Mouse (Mus musculus) activated CD4-positive, CD25-positive, alpha-beta regulatory T cell (primary cell): ENCODE data around the gene Stx2. TPM values are rescaled to one million over a fixed set of nuclear protein-coding genes. Genes with fewer than 3 reads are reported as not detected.

ENCODE experiments used
- polyA plus RNA-seq, 2 experiments: library from polyadenylated mRNA; unstranded; fragments of 100-300 nt; shearing (Covaris generic); gene quantifications; one replicate each; pipeline ENCODE4 v1.2.1; 2017

Stx2 gene
- polyA plus RNA-seq, result 1 to 10 TPM; 8.6 to 8.7 TPM

DNA sequence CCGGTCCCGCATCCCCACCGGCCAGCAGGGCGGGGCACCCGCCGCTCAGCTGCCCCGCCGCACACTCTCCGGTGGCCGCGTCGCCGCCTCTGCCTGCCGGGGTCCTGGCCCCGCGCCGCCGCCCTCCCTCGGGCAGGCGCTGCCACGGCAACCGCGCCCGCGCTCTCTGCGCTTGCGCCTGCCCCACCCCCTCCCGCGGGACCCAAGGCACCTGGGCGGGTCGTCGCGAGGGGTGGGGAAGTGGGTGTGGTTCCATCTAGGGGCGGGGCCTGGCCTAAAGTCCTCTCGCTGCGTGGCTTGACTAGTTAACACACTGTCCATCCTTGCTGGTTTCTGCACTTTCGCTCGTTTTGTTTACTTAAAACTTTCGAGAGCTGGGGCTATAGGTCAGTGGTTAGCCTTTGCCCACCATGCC lies at the start of gene Stx2:
Gene Stx2, minus strand, starts transcription at position 163 of the 415 bp plus-strand sequence.

GRCm38 (mm10) chr5:129019497-129020299 lies 11.3 kb upstream of the Stx2 start, which contains the start of gene Ran:
TSS of gene Ran (plus strand) at chr5:129020069.

DNA sequence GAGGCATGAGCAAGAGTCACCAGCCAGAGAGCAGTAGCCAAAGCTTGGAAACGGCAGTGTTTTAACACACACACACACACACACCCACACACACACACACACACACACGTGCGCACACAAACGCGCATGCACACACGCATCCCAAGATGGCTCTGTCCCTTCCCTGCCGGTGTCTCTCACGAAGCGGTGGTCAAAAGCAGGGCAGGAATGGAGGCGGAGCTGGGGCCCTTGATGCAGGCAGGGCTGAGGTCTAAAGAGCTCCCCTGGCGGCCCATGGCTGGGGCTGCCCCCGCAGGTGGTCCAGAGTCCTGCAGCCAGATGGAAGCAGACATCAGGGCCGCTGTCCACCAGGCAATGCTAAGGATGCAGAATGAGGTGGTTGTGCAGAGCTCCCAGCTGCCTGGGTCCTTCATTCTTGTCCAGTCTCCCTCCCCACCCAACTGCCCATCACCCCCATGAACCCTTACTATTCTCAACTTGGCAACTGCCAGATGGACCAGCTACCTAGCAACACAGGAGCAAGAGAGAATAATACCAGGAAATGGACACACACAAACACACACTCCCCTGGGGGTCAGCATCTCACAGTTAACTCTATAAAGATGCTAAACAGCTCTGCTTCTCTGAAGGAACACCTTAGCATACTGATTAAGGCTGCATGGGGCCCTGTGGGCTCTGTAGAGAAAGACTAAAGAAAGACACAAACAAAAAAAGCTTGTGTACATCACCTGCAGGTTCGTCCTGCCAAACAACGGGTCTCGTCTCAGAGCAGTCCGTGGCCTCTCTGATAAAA lies 54.9 kb downstream of the Stx2 start, which contains the start of gene Rimbp2:
Gene Rimbp2, minus strand, starts transcription at position 209 of the 793 bp plus-strand sequence.

Other genes starting within 250 kb of the Stx2 start
- under 1 TPM in 1 of 2 experiments, not detected in 1; 0.06 TPM for gene Rimbp2, start 55.1 kb downstream of the Stx2 start, polyA plus RNA-seq
- gene Ran, start 11.5 kb upstream of the Stx2 start, polyA plus RNA-seq, result 100 to 1,000 TPM; 195 to 212 TPM
- gene Adgrd1, start 88.2 kb upstream of the Stx2 start, polyA plus RNA-seq, result 1 to 10 TPM in 1 of 2 experiments, under 1 TPM in 1; 0.16 to 1.2 TPM